Mouse (Mus musculus): Measurements from ENCODE around the gene Serpina9. TPM values are rescaled to one million over a fixed set of nuclear protein-coding genes. Genes with fewer than 3 reads are reported as not detected.

The Serpina9 gene
- polyA plus RNA-seq, 1 experiment = 1.0 TPM

GRCm38 (mm10) chr12:104044343-104044742, 30.8 kb upstream of the Serpina9 start, which contains the start of gene Serpina12:
Gene Serpina12 (minus strand): TSS chr12:104044443.
- H3K27me3 ChIP-seq (ENCODE audit: control insufficient read depth, insufficient read depth, low read length) = no peaks in the 10 kb centered on the region
- no peak within 1 kb of the TSS for H3K4me3 ChIP-seq (ENCODE audit: control insufficient read depth, low read depth, low read length)
- H3K4me1 ChIP-seq (ENCODE audit: control insufficient read depth, insufficient read depth, low read length) = no peaks in the 10 kb centered on the region; the same call in 1 of the 2 replicates
- H3K36me3 ChIP-seq (ENCODE audit: control insufficient read depth, insufficient read depth, low read length) = no peaks in the 10 kb centered on the region
- no peak within 1 kb of the TSS for H3K27ac ChIP-seq (ENCODE audit: control insufficient read depth, insufficient read depth, low read depth, low read length)
- no peak for TF ChIP-seq POLR2A (IDR thresholded peaks at IDR 0.05; ENCODE audit: control insufficient read depth, low read depth, low read length)
- no peak for TF ChIP-seq CTCF (IDR thresholded peaks at IDR 0.05; ENCODE audit: control insufficient read depth, insufficient read depth, insufficient replicate concordance, low read depth, low read length)

GRCm38 (mm10) chr12:104042753-104043152, 29.2 kb upstream of the Serpina9 start:
- H3K4me1 ChIP-seq (ENCODE audit: control insufficient read depth, insufficient read depth, low read length) = no peaks in the 10 kb centered on the region; the same call in 1 of the 2 replicates
- no peaks in the 10 kb centered on the region for H3K36me3 ChIP-seq (ENCODE audit: control insufficient read depth, insufficient read depth, low read length)
- H3K4me3 ChIP-seq (ENCODE audit: control insufficient read depth, low read depth, low read length) = no peak overlapping the region
- H3K27ac ChIP-seq (ENCODE audit: control insufficient read depth, insufficient read depth, low read depth, low read length) = no peak overlapping the region
- no peak for TF ChIP-seq CTCF (IDR thresholded peaks at IDR 0.05; ENCODE audit: control insufficient read depth, insufficient read depth, insufficient replicate concordance, low read depth, low read length)
- no peak for TF ChIP-seq POLR2A (IDR thresholded peaks at IDR 0.05; ENCODE audit: control insufficient read depth, low read depth, low read length)
- no peaks in the 10 kb centered on the region for H3K27me3 ChIP-seq (ENCODE audit: control insufficient read depth, insufficient read depth, low read length)

GRCm38 (mm10) chr12:104041401-104041800, 27.8 kb upstream of the Serpina9 start:
- no peak overlapping the region for H3K4me3 ChIP-seq (ENCODE audit: control insufficient read depth, low read depth, low read length)
- TF ChIP-seq POLR2A (IDR thresholded peaks at IDR 0.05; ENCODE audit: control insufficient read depth, low read depth, low read length) (no peak), CTCF (IDR thresholded peaks at IDR 0.05; ENCODE audit: control insufficient read depth, insufficient read depth, insufficient replicate concordance, low read depth, low read length) (no peak)
- no peaks in the 10 kb centered on the region for H3K27me3 ChIP-seq (ENCODE audit: control insufficient read depth, insufficient read depth, low read length)
- no peaks in the 10 kb centered on the region; the same call in 1 of the 2 replicates for H3K4me1 ChIP-seq (ENCODE audit: control insufficient read depth, insufficient read depth, low read length)
- no peaks in the 10 kb centered on the region for H3K36me3 ChIP-seq (ENCODE audit: control insufficient read depth, insufficient read depth, low read length)
- H3K27ac ChIP-seq (ENCODE audit: control insufficient read depth, insufficient read depth, low read depth, low read length) = no peak overlapping the region

- Histone ChIP-seq H3K27ac (ENCODE audit: control insufficient read depth, insufficient read depth, low read depth, low read length) (no peak overlapping the region), H3K4me1 (ENCODE audit: control insufficient read depth, insufficient read depth, low read length) (no peaks in the 10 kb centered on the region; the same call in 1 of the 2 replicates)
- TF ChIP-seq CTCF (IDR thresholded peaks at IDR 0.05; ENCODE audit: control insufficient read depth, insufficient read depth, insufficient replicate concordance, low read depth, low read length) (no peak), POLR2A (IDR thresholded peaks at IDR 0.05; ENCODE audit: control insufficient read depth, low read depth, low read length) (no peak)
Observed at GRCm38 (mm10) chr12:104038181-104038580, 24.6 kb upstream of the Serpina9 start.

GRCm38 (mm10) chr12:104033752-104034151, 20.2 kb upstream of the Serpina9 start:
- H3K4me1 ChIP-seq (ENCODE audit: control insufficient read depth, insufficient read depth, low read length) = peaks cover 6% of the 10 kb centered on the region
- H3K4me3 ChIP-seq (ENCODE audit: control insufficient read depth, low read depth, low read length) = no peak overlapping the region
- no peaks in the 10 kb centered on the region for H3K36me3 ChIP-seq (ENCODE audit: control insufficient read depth, insufficient read depth, low read length)
- no peaks in the 10 kb centered on the region for H3K27me3 ChIP-seq (ENCODE audit: control insufficient read depth, insufficient read depth, low read length)
- TF ChIP-seq POLR2A (IDR thresholded peaks at IDR 0.05; ENCODE audit: control insufficient read depth, low read depth, low read length) = no peak
- no peak for TF ChIP-seq CTCF (IDR thresholded peaks at IDR 0.05; ENCODE audit: control insufficient read depth, insufficient read depth, insufficient replicate concordance, low read depth, low read length)
- no peak overlapping the region for H3K27ac ChIP-seq (ENCODE audit: control insufficient read depth, insufficient read depth, low read depth, low read length)

More at GRCm38 (mm10) chr12:104038181-104038580, 24.6 kb upstream of the Serpina9 start:
- Histone ChIP-seq H3K27me3 (ENCODE audit: control insufficient read depth, insufficient read depth, low read length) (no peaks in the 10 kb centered on the region), H3K36me3 (ENCODE audit: control insufficient read depth, insufficient read depth, low read length) (no peaks in the 10 kb centered on the region), H3K4me3 (ENCODE audit: control insufficient read depth, low read depth, low read length) (no peak overlapping the region)

GRCm38 (mm10) chr12:104029986-104030385, 16.4 kb upstream of the Serpina9 start:
- Histone ChIP-seq H3K27ac (ENCODE audit: control insufficient read depth, insufficient read depth, low read depth, low read length) (no peak overlapping the region), H3K27me3 (ENCODE audit: control insufficient read depth, insufficient read depth, low read length) (no peaks in the 10 kb centered on the region), H3K4me3 (ENCODE audit: control insufficient read depth, low read depth, low read length) (peak overlapping the region; percentile 24; the same call in 1 of the 2 replicates), H3K36me3 (ENCODE audit: control insufficient read depth, insufficient read depth, low read length) (no peaks in the 10 kb centered on the region), H3K4me1 (ENCODE audit: control insufficient read depth, insufficient read depth, low read length) (peaks cover 6% of the 10 kb centered on the region)
- peak; percentile 85 for TF ChIP-seq CTCF (IDR thresholded peaks at IDR 0.05; ENCODE audit: control insufficient read depth, insufficient read depth, insufficient replicate concordance, low read depth, low read length)
- no peak for TF ChIP-seq POLR2A (IDR thresholded peaks at IDR 0.05; ENCODE audit: control insufficient read depth, low read depth, low read length)

- Histone ChIP-seq H3K36me3 (ENCODE audit: control insufficient read depth, insufficient read depth, low read length) (no peaks in the 10 kb centered on the region), H3K4me1 (ENCODE audit: control insufficient read depth, insufficient read depth, low read length) (no peaks in the 10 kb centered on the region), H3K4me3 (ENCODE audit: control insufficient read depth, low read depth, low read length) (no peak overlapping the region), H3K27ac (ENCODE audit: control insufficient read depth, insufficient read depth, low read depth, low read length) (no peak overlapping the region), H3K27me3 (ENCODE audit: control insufficient read depth, insufficient read depth, low read length) (no peaks in the 10 kb centered on the region)
- no peak for TF ChIP-seq CTCF (IDR thresholded peaks at IDR 0.05; ENCODE audit: control insufficient read depth, insufficient read depth, insufficient replicate concordance, low read depth, low read length)
- no peak for TF ChIP-seq POLR2A (IDR thresholded peaks at IDR 0.05; ENCODE audit: control insufficient read depth, low read depth, low read length)
Observed at GRCm38 (mm10) chr12:104015280-104015679, 1.7 kb upstream of the Serpina9 start.

All from testis, adult 2 months (tissue).